Mouse (Mus musculus): ENCODE results near the gene Hoga1.

The Hoga1 gene

DNA sequence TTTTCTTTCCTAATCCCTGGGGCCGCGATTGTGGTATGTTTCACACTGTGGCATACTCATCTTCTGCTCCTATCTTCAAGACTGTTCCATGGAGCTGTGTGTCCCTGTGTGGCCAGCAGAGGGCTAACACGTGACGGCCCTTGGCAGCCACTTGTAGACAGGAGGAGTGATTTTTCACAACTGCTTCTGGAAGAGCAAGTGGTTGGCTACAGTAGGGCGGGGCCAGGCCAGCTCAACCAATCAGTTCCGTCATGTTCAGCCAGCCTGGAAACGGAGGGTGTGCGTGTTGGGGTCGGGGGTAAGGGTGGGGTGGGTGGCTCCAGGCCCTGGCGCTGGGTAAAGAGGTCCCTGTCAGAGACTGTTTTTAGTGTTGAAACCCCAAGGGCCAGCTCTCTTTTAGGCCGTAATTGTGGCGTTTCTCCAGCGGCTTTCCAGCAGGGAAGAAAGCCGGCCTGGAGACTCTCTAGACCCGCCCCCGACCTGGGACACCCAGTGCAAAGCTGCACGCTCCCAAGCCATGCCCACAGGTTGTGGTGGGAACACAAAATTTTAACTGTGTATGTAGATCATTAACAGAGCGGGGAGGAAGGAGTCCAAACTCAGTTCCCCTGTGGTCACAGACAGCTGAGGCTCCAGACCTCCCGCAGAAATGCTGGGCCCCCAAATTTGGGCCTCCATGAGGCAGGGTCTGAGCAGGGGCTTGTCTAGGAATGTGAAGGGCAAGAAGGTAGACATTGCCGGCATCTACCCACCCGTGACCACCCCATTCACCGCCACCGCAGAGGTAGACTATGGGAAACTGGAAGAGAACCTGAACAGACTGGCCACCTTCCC is at the start of gene Hoga1:
Hoga1 (plus strand) TSS at position 342 of the 834 bp plus-strand sequence.
- peak; percentile 90 to 95 for DNase-seq

DNA sequence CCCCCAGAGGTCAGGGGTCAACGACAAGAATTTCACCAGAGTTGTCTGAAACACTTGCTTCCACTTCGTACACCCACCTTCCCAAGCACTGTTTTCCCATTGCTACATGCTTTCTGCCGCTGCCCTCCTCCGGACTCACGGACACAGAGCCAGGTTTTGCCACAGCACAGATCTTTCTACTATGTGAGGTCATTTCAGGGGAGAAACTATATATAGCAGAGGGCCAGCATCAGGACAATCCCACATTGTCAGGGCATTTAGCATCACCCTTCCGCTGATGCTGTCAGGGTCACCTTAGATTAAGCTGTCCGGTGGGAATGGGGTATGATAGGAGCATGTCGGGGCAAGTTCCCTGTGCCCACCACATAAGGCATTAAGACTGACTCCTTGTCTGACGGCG is 48.3 kb upstream of the Hoga1 start:
- no peak for DNase-seq

DNA sequence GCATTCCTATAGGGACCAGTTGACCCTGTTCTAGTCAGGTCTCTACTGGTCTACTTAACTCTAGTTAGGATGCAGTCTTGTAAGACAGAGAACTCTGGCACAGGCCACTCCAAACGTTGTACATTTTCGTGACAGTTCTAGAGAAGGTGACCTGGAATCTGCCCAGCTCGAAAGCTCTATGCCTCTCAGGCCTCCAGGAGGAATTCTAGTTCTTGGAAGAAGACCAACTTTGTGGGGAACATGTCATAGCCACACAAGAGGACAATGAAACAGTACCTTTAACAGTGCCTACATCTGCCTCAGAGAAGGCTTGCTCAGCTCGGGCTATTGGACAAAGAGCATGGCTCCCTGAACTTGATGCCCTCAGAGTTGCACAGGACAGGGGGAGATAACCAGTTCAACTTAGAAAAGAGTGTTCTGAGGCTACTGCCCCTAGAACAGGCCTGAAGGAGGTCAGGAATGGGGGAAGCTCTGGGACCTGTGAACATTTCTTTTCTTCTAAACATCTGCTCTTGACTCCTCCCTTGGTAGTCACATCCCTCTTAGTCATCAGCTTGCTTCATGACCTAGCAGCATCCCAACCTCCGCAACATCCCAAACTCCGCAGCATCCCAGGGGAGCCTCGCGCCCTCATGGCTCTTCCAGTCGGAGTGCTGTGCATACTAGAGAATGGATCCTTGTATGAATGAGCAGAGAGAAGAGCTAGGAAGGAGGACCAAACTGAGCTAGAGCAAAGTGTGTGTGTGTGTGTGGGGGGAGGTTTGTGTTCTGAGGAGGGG is 46.5 kb upstream of the Hoga1 start:
- DNase-seq, result no peak

DNA sequence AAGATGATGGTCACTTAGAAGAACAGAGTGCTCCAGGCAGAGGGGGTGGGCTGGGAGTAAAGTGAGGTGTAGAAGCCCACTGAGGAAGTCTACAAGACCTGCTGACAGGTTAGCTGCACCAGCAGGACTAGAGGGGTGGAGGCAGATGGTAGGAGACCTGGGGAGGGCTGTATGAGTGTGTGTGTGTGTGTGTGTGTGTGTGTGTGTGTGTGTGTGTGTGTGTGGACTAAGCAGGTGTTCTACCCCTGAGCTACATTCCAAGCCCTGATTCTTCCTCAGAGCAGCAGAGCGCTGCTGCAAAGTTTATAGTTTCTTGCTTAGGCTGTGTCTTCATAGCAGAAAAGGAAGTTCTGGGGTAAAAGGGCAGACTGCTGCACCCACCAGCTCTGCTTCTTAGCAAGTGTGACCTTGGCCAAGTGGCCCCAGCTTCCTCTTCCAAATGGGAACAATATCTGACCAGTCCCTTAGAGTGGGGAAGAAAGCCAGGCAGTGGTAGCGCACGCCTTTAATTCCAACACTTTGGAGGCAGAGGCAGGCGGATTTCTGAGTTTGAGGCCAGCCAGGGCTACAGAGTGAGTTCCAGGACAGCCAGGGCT is 45.6 kb upstream of the Hoga1 start:
- no peak for DNase-seq

DNA sequence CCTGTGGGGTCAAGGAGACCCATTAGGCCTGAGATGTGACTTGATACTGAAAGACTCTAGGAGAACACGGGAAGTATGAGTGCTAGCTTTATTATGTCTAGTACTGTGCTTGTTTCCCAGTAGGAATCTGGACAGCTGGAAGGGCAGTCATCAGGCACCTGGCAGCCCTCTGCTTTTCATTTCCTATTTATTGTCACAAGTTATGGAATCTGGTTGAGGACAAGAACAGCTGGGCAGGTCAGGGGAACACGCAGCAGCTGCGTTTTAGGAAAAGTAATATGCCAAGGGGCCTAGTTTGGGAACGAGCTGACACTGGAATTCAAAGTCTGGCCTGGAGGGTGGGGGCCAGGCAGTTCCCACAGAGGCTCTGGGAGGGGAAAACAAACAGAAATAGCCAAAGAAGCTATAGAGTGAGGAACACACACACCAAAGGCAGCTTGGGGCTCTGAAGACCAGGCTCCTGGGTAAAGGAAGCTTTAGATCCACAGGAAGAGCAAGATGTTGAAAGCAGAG is 44.9 kb upstream of the Hoga1 start:
- DNase-seq, result peak; percentile 46 to 63

DNA sequence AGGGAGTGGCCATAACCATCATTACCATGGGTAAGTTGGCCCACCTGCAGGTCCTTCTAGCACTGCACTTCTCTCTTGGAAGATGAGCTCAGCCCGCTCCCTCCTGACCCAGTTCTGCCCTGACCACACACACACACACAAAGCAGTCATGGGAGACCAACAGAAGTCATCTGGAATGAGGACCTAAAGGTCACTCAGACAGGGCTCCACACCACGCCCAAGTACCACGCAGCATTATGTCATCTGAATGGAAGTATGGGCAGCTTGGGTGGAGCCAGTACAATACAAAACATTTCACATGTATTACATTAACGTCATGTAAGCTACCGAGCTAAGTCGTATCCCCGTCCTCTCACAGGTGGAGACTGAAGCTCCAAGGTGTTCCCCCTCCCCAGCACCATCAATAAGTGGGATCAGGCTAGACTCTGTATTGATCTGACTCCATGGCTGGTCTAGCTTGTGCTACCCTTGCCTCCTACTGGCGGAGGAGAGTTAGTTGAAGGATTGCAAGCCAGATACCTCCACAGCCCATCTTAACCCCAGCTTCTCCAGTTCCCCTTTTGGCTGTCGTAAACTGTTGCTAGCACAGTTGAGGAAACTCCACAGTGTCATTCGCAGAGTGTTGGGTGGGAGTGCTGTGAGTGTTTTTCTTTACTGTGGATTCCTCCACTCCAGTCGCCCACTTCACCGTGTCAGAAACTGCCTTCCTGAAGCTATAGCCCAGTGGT is 44.0 kb upstream of the Hoga1 start:
- DNase-seq, result no peak

DNA sequence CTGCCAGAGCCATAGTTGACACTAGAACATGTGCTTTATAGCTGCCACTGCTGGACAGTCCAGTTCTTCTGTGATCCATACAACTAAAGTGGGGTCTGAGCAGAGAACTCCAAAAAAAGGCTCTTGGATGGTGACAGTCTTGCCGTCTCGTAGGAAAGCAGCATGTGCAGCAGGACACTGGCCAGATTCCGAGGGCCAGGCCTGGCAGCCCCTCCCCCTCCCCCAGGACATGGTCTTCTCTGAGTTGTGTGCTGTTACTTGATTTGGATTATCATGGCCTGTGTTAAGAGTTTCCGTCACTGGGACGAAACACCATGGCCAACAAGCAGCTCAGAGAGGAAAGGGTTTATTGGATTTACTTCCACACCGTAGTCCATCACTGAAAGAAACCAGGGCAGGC is 41.2 kb upstream of the Hoga1 start:
- no peak for DNase-seq

DNA sequence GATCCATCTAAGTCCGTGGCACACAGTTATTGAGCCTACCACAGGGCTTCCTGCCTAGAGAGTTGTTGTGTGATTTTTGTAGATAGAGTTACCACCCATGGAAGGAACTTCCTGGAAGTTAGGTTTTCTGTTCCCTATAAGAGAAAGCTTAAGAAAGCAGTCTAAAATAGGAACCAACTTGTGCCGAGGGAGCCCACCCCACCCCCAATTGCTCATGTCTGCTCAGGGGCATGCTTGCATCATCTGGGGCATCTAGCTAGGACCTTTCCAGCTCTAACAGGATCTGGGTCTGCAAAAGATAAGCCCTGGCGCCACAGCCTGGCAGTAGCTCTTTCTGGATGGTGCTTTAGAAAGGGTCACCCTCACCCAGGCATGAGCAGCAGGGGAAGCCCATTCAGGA is 39.8 kb upstream of the Hoga1 start:
- no peak for DNase-seq

DNA sequence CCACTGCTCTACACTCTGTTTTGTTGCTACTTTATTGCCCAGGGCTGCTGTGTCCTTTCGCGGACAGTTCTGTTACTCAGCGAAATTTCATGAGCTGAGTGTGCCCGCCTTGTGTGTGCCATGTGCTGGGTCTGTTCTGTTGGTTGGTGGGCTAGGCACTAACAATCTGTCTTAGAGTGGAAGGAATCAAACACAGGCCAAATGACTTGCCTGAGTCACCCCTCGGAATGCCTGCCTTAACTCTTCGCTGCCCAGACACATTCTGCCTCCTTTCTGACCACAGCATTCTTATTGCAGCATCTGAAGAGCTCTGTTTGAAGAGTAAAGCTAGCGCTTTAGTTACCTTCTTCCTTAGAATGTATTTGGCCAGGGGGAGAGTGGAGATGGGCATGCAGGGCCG is 38.8 kb upstream of the Hoga1 start:
- DNase-seq, result no peak

DNA sequence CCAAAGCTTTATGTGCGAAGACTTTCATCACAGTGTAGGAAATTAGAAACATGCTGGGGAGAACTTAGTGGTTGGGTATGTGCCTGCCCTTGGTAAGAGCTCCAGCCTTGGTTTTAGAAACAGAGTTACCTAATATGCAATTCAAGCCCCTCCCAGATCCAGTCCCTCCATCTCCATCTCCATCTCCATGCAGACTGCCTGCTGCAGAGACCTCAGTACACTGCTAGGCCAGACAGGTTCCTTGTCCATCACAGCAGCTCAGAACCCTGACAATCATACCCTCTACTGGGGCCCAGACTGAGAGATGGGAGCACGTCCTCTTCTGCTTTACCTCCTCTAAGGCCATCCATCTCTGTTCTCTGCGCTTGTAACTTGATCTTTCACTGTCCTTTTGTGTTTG is 36.8 kb upstream of the Hoga1 start:
- DNase-seq, result no peak

DNA sequence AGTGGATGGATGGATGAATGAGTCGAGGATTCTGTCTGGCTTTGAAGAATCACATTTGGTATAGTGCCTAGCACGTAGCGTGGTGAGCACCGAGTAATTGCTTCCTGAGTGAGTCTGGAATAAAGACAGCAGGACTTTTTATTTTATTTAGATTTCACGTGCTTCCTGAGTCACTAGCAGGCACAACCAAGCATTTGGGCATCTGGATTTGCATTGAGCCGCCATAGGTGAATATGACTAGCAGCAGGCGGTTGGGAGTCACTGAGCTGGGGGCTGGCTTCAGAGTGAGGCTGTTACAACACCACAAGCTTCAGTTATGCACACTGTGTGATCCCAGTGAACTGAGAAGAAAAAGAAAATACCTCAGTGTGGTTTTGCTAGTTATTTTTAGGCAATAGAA is 36.3 kb upstream of the Hoga1 start:
- DNase-seq, result no peak

DNA sequence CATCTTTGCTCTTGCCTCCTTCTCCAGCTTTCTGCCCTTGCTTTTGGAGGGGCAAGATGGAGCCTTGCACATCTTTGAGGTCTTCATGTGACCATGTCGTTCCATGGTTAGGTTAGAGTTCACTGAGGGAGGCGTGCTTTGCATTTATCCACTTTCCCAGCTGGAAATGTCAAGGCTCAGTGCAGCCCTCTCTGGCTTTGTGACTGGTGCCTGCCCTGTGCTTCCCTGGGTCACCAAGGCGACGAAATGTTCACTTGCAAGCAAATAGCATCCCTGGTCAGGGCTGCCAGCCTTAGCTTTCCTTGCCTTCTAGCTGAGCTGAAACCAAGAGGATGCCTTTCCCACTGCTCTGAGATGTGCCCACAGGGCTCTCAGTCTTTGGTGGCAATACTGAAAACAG is 35.0 kb upstream of the Hoga1 start:
- DNase-seq, result no peak

DNA sequence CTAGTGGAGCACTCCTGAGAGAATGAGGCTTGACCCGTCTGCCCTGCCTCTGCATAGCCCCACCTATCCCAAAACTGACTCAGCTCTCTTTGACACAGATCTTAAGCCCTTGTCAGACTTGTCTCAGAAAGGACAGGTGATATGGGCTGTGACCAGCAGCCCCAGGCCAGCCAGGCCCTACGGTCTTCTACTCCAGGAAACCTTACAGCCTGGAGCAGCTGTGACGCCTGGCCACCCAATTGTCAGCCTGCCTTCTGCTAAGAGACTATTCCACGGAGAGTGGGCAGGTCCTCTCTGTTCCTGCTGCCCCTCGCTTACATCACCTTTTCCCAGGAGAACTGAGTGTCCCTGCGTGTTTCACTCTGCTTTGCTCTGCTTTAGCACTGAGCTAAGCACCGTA is 34.3 kb upstream of the Hoga1 start:
- no peak for DNase-seq

DNA sequence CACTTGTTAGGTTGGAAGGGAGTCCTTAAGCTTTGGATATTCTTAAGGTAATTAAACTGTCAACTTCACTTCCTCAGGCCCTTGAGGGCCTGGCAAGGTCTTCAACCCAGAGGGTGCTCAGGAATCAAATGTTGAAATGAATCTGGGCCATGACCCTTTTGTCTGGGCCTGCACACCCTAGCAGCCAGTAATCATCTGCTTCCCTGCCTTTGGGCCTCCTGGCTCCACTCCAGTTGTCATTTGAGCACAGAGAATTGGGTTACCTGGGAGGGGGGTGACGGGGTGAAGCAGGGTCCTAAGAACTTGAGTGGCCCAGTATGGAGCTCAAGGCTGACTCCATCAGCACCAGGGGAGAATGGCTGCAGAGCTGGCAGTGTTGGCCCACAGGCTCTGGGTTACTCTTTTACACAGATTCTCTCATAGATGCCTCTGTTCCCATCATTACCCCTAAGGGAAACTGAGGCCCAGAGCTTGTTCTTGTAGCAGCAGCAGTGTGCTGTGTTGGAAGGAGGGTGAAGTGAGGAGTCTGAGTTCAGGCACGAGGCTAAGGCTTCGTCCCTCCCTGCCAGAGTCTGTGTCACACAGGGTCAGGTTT is 31.1 kb upstream of the Hoga1 start:
- no peak for DNase-seq

DNA sequence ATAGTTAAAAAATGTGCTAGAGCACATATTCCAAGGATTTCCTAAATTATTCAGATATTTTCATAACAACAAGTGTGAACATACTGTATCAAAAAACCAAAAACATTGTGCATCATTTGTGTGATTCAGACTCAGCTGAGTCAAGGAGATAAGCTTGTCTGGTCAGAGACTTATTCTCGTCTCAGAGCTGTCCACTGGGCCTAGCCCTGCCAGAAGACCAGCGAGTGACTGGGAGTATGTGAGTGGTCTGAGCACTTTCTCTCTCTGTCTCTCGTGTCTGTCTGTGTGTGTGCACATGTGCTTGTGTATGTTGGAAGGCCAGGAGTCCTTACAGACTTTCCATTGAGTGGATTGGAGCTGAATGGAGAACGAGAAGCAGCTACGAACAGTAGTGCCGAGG is 30.4 kb upstream of the Hoga1 start:
- no peak for DNase-seq

DNA sequence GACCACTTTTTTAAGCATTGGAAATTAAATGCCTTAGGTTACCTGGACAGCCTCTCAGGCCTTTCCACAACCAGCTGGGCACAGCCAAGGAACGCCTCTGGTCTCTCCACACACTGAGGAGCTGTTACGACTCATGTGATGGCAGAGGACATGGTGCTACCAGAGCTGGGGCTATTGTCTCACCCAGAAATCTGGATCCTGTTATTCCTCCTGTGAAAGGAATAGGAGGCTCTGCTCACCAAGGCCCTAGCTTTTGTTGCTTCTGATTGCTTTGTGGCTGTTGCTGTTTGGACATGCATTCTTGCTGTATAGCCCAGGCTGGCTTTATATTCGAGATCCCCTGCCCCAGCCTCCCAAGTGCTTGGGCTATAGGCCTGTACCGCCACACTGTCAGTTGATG is 29.2 kb upstream of the Hoga1 start:
- DNase-seq, result no peak

DNA sequence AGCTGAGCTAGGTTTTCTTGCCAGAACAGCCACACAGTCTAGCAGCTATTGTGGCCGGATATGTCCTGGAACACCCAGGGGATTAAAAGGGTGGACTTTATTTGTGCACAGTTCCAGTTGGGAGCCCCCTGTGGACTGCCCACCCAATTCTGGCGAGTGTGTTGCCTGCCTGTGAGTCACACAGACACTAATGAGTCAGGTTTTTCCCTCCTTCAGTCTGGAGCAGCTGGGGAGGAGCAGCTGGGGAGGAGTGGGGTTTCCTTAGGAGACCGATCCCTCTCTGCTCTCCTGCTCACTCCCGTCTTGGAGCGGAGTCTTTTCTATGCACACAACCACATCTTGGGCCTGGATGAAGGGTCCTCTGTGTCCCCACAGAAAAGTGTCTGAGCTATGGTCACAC is 28.6 kb upstream of the Hoga1 start:
- DNase-seq, result no peak

DNA sequence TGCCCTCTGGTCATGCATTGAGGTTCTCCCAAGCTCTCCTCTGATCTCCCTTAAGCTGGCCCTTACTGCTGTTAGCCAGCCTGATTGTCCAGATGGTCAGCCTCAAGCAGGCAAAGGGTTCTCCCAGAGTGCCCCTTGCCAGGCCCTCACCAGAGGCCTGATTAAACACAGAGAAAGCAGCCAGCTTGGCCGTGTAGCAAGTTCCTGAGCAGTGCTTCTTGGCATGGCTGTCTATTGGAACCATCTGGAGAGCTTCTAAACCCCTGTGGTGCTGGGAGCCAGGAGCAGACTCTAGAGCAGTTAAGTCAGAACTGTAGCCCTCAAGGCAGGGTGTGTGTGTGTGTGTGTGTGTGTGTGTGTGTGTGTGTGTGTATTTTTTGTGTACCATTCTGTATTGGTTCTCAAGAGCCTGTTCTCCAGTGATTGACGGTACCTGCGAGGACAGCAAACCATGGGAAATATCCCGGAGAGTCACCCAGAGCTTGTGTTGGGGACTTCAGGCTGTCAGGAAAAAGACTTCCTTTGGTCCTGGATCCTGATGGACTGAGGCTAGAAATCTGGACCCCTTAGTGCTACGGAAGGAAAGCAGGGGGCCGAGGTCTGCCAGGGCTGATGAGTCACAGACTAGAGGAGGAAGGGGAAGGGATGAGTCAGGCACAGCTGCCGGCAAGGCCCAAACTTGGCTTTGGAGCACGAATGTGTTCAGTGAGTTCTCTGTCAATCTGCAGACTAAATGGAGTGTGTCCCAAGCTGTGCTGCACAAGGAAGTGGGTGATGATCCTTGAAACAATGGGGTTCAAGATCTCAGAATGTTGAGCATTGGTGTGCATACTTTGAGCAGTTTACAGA is 27.8 kb upstream of the Hoga1 start:
- peak; percentile 44 to 70 for DNase-seq

DNA sequence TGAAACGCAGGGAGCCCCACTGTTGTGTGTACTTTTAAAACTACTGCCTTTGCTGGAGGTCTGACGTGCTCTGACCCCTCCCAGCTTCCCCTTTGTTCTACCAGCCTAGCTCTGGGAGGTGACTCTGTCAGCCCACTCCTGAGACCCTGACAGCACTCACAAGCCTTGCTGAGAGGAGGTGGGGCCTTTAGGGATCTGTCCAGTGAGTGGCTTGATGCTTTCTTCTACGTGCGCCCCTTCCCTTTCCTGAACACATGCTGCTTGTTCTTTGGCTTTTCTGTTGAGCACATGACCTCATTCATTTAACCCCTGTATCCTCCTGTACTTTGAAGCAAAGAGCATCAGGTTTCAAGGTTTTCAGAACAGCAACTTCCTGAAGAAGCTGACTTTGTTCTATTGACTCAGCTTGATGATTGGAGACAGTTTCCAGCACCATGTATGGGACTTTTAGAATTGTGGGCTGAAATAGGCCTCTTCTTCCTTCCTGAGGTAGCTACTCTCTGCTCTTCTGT is 26.3 kb upstream of the Hoga1 start:
- no peak for DNase-seq

DNA sequence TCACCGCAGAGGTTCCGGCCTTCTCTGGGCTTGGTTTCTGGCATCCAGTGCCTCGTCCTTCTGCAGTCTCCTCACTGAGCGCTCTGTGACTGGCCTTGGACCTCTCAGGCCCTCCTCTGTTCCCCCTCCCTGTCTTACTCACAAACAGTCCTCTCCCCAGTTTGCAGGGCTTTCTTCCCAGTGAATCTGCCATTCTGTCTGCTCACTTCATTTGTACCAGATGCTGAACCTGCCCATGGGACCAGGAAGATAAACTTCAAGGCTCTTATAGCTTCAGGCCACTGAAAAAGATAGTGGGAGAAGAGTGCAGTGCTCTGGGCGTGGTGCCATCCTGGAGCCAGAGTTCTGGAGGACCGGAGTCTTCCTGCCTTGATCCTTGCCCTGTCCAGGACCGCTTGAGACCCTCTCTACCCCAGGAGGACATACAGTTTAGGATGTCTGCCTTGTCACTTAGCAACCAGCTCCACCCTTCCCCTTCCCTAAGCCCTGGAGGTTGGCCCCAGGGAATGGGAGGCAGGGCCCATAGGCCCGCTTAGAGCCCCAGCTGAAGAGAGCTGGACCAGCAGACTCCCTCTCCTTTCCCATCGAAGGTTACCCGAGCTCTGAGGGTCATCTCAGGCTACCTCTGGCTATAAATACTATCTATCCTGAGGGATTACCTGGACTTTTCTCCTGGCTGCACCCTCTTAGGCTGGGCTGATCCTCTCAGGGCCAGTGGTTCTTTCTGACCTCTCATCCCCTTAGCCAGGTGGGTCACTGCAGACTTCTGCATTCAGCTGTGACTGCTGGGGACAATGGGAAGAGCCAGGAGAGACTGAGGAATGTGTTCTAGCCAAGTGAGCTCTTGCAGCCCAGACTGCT is 23.5 kb upstream of the Hoga1 start:
- no peak for DNase-seq

DNA sequence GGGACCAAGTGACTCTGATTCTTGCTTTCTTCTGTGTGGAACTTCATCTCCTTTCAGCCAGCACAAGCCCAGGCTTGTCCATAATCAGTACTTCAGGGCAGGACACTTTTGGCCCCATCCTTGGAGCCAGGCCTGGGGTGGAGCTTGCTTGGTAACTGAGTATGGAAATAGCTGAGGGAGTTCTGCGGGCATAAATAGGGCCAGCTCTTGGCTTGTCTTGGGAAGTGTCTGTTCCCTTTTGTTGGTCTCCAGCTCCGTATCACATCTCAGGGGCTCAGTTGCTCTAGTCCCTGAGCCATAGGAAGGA is 22.9 kb upstream of the Hoga1 start:
- DNase-seq, result no peak
